Mouse (Mus musculus): ENCODE data around the gene Il18. TPM values are rescaled to one million over a fixed set of nuclear protein-coding genes. Genes with fewer than 3 reads are reported as not detected.
A peak's percentile ranks its signal among the peaks of the same experiment; 100 is the strongest.

Il18 gene
- polyA plus RNA-seq (2015; fragmentation: Nextera tagmentation; extraction: Ambion mirVana): 10.1 and 13.7 TPM in 2 replicates

DNA sequence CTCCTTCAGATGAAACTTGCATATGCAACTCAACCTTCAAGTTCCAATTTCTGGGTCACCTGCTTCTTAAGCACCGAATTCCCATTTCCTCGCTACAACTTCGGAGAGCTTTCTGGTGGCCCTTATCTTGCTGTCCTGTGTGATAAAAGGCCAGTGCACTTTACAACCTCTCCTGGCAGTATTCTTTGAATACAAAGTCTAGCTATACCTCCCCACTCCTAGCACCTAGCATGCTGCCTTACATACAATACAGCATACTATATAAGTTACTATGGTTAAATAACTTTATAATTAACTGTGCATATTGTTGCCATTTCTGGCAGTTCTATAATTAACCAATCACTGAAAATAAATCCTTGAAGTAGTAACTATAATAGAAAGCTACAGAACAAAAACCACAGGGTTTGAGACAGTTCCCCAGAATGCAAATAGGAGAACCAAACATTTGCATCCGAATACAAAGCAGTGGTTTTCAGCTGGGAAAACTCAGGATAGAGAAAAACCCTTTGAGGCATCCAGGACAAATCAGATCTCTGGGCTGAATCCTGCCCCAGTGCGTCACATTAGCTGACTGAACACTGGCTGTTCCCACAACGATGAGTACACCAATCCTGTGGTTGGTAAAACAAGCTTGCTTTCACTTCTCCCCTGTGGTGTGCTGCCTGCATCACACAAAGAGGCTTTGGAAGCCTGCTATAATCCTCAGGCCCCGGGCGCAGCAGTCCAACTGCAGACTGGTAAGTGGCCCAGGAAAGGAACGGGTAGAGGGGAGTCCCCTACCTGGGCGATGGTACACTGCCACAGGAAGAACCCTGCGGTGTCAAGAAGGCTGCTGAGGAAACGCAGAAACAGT is at the start of gene Il18:
Gene Il18 (plus strand): TSS at position 587 of the 853 bp plus-strand sequence.
- 33% methylated on average over 12 of the region's 12 CpGs for WGBS
- Histone ChIP-seq H3K9ac (no peak within 1 kb of the TSS), H3K4me1 (no peaks in the 10 kb centered on the region), H3K27me3 (replicated peaks) (no peaks in the 10 kb centered on the region), H3K4me3 (replicated peaks) (no peak within 1 kb of the TSS), H3K4me2 (peak within 1 kb of the TSS; percentile 6; the same call in 1 of the 2 replicates), H3K27ac (peak within 1 kb of the TSS; percentile 35; the same call in 1 of the 2 replicates), H3K36me3 (no peaks in the 10 kb centered on the region), H3K9me3 (no peaks in the 10 kb centered on the region)
- no peak for ATAC-seq (ENCODE audit: insufficient read depth, low FRiP score, low read depth)

DNA sequence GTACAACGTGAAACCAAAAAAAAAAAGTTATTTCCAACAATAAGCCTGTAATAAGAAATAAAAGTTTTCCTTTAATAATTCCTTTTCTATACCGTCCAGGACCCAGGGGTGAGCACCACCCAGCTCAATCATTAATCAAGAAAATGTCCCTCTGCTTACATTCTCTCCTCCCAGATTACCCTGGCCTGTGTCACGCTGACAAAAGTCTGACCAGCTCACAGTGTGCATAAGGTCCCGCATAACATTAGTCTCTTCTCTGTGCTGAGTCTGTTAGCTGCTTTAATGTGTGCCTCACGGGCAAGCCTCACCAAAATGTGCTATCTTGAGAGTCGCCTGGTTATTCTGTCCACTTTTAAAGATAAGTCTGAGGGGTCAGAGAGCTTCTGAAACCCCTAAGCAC is 49.2 kb upstream of the Il18 start:
- Histone ChIP-seq H3K27me3 (replicated peaks) (no peaks in the 10 kb centered on the region), H3K9ac (no peak overlapping the region), H3K4me2 (0 out of 2 replicates have a peak overlapping the region, but pooled peaks have one; percentile 5), H3K27ac (no peak overlapping the region), H3K4me3 (replicated peaks) (no peak overlapping the region), H3K4me1 (peaks cover 5% of the 10 kb centered on the region; the same call in 1 of the 2 replicates), H3K36me3 (no peaks in the 10 kb centered on the region), H3K9me3 (no peaks in the 10 kb centered on the region)
- no peak for ATAC-seq (ENCODE audit: insufficient read depth, low FRiP score, low read depth)
- WGBS: 20% methylated on average over 6 of the region's 6 CpGs

DNA sequence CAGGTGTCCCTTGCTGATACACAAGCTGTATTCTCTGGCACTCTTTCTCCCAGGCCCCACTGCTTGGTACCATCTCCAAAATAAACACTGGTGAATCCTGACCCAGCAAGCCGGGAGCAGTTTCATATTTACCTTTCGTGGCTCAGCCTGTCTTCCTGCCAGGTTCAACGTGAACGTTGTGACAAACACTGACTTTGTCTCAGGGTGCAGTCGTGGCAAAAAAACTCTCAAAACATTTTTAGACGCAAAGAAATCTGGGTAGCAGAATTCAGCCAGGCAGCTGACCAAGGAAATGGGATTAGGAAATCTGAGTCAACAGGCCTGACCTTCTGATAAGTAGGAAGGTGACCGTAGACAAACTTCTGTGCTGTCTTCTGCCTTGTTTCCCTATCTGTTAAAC is 47.1 kb upstream of the Il18 start:
- Histone ChIP-seq H3K27me3 (replicated peaks) (no peaks in the 10 kb centered on the region), H3K4me2 (no peak overlapping the region), H3K4me3 (replicated peaks) (no peak overlapping the region), H3K9ac (no peak overlapping the region), H3K36me3 (no peaks in the 10 kb centered on the region), H3K9me3 (no peaks in the 10 kb centered on the region), H3K27ac (no peak overlapping the region), H3K4me1 (peaks cover 5% of the 10 kb centered on the region; the same call in 1 of the 2 replicates)
- WGBS: 47% methylated on average over 7 of the region's 7 CpGs
- ATAC-seq (ENCODE audit: insufficient read depth, low FRiP score, low read depth): no peak

DNA sequence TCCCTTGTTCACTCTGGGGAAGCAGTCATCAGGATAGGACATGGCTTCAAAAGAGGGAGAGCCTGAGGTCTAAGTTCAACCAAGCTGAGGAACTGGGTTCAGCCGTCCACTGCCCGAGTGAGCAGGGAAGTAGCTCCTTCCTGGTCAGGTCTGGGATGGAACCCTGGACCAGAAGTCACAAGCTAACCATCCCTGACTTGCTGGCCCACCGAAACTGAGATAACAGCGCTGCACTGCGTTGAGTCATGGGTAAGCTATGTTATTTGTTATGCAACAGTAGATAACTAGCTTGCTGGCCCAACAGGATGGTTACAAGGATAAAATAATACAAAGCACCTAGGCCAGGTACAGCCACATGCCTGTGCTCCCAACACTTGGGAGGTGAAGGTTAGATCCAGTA is 39.2 kb upstream of the Il18 start:
- no peaks in the 10 kb centered on the region for H3K36me3 ChIP-seq
- H3K4me3 ChIP-seq (replicated peaks): no peak overlapping the region
- no peaks in the 10 kb centered on the region for H3K27me3 ChIP-seq (replicated peaks)
- no peak overlapping the region for H3K4me2 ChIP-seq
- H3K4me1 ChIP-seq: no peaks in the 10 kb centered on the region
- no peaks in the 10 kb centered on the region for H3K9me3 ChIP-seq
- no peak overlapping the region for H3K27ac ChIP-seq
- WGBS: 72% methylated on average over 5 of the region's 5 CpGs
- ATAC-seq (ENCODE audit: insufficient read depth, low FRiP score, low read depth): no peak
- no peak overlapping the region for H3K9ac ChIP-seq

DNA sequence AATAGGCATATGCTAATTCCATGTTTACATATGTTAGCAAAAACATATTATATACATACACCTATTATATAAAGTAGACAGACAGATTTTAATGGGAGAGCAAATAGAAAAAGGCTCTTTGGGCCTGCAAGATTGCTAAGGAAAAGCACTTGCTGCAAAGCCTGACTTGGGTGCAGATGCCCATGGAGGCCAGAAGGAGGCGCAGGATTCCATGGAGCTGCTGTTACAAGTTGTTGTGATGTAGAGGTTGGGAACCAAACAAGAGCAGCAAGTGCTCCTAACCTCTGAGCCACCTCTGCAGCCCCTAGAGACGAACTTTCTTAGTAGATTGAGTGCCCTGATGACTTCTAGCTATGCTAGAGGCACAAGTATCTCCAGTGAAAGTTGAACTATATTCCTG is 35.8 kb upstream of the Il18 start:
- Histone ChIP-seq H3K9ac (no peak overlapping the region), H3K4me3 (replicated peaks) (no peak overlapping the region), H3K4me2 (no peak overlapping the region), H3K9me3 (no peaks in the 10 kb centered on the region), H3K27me3 (replicated peaks) (no peaks in the 10 kb centered on the region), H3K27ac (no peak overlapping the region), H3K4me1 (no peaks in the 10 kb centered on the region), H3K36me3 (no peaks in the 10 kb centered on the region)
- ATAC-seq (ENCODE audit: insufficient read depth, low FRiP score, low read depth): no peak
- 15% methylated on average over 2 of the region's 2 CpGs for WGBS

DNA sequence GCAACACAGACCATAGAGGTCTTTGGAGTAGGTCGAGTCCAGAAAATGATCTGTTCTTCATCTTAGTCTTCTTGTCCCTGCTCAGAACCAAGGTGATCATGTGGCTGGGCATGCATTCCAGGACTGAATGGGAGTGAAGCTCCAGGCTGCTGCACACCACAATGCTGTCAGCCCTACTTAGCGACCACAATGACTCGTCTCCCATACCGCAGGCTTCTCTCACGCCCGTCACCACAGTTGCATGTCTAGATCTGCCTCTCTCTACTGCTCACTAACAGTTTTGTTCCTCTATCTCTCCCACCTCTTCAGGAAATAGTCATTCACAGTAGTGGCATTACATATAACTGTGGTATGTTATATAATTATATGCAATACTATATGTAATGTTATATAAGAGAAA is 33.9 kb upstream of the Il18 start:
- Histone ChIP-seq H3K4me3 (replicated peaks) (no peak overlapping the region), H3K4me2 (no peak overlapping the region), H3K9me3 (no peaks in the 10 kb centered on the region), H3K9ac (no peak overlapping the region), H3K36me3 (no peaks in the 10 kb centered on the region), H3K4me1 (no peaks in the 10 kb centered on the region), H3K27ac (no peak overlapping the region), H3K27me3 (replicated peaks) (no peaks in the 10 kb centered on the region)
- no peak for ATAC-seq (ENCODE audit: insufficient read depth, low FRiP score, low read depth)
- 86% methylated on average over 6 of the region's 6 CpGs for WGBS

DNA sequence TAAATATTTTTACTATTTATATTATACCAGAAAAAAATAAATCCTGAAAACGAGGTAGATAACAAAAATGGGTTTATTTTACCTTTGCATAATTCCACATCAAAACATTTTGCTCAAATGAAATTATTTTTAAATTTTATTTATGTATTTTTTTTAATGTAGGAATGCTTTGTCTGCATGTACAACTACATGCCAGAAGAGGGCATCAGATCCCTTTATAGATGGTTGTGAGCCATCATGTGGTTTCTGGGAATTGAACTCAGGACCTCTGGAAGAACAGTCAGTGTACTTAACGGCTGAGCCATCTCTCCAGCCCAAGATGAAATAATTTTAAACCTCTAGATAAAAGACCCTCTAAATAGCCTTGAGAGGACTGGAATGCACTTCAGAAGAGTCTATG is 33.1 kb upstream of the Il18 start:
- Histone ChIP-seq H3K4me3 (replicated peaks) (no peak overlapping the region), H3K27me3 (replicated peaks) (no peaks in the 10 kb centered on the region), H3K4me1 (no peaks in the 10 kb centered on the region), H3K9ac (no peak overlapping the region), H3K36me3 (no peaks in the 10 kb centered on the region), H3K27ac (no peak overlapping the region), H3K4me2 (no peak overlapping the region), H3K9me3 (no peaks in the 10 kb centered on the region)
- no peak for ATAC-seq (ENCODE audit: insufficient read depth, low FRiP score, low read depth)
- 66% methylated on average over 2 of the region's 2 CpGs for WGBS

DNA sequence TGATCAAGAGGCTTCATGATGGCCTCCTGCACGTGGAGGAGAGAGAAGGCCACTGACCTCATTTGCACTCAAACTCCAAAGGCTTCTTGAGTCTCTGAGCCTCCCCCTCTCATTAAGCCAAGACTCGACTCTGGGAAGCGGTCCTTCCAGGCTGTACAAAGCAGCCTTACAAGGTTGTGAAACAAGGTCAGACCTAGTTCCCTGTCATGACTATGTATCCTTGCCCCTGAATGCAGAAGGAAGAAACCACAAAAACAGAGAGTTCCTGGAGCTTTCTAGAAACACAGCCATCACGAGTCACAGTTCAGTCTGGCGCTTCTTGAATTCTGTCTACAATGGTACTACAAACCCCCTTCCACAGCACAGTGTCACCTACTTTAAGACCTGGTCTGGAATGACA is 32.1 kb upstream of the Il18 start:
- Histone ChIP-seq H3K9me3 (no peaks in the 10 kb centered on the region), H3K36me3 (no peaks in the 10 kb centered on the region), H3K27me3 (replicated peaks) (no peaks in the 10 kb centered on the region), H3K4me1 (peaks cover 4% of the 10 kb centered on the region), H3K4me2 (no peak overlapping the region), H3K4me3 (replicated peaks) (no peak overlapping the region), H3K9ac (no peak overlapping the region), H3K27ac (no peak overlapping the region)
- WGBS: 72% methylated on average over 5 of the region's 5 CpGs
- ATAC-seq (ENCODE audit: insufficient read depth, low FRiP score, low read depth): no peak

DNA sequence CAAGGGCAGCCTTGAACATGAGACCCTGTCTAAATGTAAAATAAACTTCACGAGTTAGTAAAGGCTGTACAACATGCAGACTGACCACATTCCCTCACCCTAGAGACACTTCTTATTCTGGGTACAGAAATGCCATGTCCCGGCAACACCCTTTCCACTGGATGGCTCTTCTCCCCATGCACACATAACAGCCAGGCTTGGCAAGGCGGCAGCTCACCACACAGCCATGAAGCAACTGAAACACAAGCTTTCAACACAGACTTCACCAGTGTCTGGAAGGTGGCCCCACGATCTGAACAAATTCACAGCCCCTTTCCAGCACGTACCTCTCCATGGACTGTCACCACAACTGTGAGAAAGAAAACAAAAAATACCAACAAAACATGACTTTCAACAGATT is 29.7 kb upstream of the Il18 start:
- no peak for ATAC-seq (ENCODE audit: insufficient read depth, low FRiP score, low read depth)
- no peaks in the 10 kb centered on the region for H3K27me3 ChIP-seq (replicated peaks)
- H3K4me2 ChIP-seq: no peak overlapping the region
- no peaks in the 10 kb centered on the region for H3K9me3 ChIP-seq
- H3K27ac ChIP-seq: no peak overlapping the region
- 89% methylated on average over 5 of the region's 5 CpGs for WGBS
- H3K4me3 ChIP-seq (replicated peaks): no peak overlapping the region
- H3K4me1 ChIP-seq: peaks cover 10% of the 10 kb centered on the region
- no peak overlapping the region for H3K9ac ChIP-seq
- no peaks in the 10 kb centered on the region for H3K36me3 ChIP-seq

DNA sequence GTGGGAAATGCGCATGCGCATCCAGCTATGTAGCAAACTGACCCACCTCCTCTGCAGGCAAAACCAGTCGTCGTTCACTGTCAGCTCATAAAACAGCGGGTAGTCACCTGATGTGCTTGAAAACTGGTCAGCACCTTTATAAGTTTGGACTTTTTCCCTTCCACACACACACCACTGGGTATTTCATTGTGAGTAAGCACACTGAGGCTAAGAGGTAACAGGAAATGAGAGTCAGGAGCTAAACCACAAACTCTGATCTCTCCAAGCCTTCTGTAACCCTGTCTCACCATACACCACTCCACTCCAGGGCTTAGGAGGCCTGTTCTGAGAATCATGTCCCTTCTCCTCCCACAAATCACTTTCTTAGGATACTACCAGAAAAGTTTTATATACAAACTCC is 29.0 kb upstream of the Il18 start:
- no peak overlapping the region for H3K4me2 ChIP-seq
- ATAC-seq (ENCODE audit: insufficient read depth, low FRiP score, low read depth): no peak
- no peak overlapping the region for H3K4me3 ChIP-seq (replicated peaks)
- H3K27ac ChIP-seq: no peak overlapping the region
- no peaks in the 10 kb centered on the region for H3K9me3 ChIP-seq
- H3K9ac ChIP-seq: no peak overlapping the region
- 75% methylated on average over 5 of the region's 5 CpGs for WGBS
- H3K36me3 ChIP-seq: no peaks in the 10 kb centered on the region
- H3K4me1 ChIP-seq: peaks cover 10% of the 10 kb centered on the region
- H3K27me3 ChIP-seq (replicated peaks): no peaks in the 10 kb centered on the region

DNA sequence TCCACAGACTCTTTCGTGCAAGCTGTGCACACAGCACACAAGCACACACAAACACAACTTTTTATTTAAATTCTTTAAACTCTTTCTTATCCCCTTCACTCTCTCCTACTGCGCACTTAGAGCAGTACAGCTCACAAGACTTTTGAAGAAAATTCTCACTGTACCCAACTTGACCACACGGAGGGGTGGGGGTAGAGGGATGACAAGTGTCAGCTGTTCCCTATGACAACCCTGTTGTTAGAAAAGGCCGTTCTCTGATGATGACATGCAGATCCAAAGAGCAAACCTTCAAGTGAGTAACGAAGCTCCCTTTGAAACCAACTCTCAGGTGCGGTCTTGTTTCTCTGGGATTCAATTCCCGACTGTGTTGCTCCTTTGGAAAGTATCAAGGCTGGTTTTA is 26.8 kb upstream of the Il18 start:
- H3K4me1 ChIP-seq: peaks cover 10% of the 10 kb centered on the region
- H3K27ac ChIP-seq: no peak overlapping the region
- H3K27me3 ChIP-seq (replicated peaks): no peaks in the 10 kb centered on the region
- no peak for ATAC-seq (ENCODE audit: insufficient read depth, low FRiP score, low read depth)
- peak overlapping the region; percentile 69 for H3K4me2 ChIP-seq
- H3K4me3 ChIP-seq (replicated peaks): peak overlapping the region; percentile 88
- peak overlapping the region; percentile 66; the same call in 1 of the 2 replicates for H3K9ac ChIP-seq
- H3K9me3 ChIP-seq: no peaks in the 10 kb centered on the region
- no peaks in the 10 kb centered on the region for H3K36me3 ChIP-seq
- WGBS: 29% methylated on average over 7 of the region's 7 CpGs

DNA sequence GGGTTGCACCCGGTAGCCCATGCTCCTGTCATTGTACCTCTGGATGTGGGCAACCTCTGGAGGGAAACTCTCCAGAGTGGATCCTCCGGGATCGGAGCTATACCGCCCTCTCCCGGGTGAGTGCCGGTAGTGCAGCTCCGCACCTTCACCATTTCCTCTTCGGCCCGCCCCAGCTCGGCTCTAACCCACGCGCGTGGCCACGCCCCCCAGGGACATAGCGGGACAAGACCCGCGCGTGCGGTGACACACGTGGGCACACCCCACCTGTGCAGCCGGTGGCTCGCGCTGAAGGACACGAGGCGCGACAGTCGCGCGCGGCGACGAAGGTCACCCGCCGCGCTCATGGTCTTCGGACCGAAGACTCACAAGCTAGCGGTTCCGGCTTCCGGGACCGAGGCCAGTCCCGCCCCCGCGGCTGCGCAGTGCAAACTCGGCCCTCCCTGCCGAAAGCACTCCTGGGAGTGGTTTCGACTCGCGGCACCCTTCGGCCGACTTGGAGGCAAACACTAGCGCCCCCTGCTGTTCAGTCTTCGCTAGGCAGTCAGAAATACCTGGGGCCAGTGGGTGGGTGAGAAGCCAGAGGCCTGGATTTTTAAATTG is 26.2 kb upstream of the Il18 start, which contains the start of gene Pts:
Gene Pts (minus strand): TSS at position 432 of the 600 bp plus-strand sequence.
- whole genome bisulfite sequencing: under 1% methylated on average over 54 of the region's 54 CpGs
- no peaks in the 10 kb centered on the region for H3K36me3 ChIP-seq
- H3K27ac ChIP-seq: peak within 1 kb of the TSS; percentile 71; the same call in 1 of the 2 replicates
- ATAC-seq (ENCODE audit: insufficient read depth, low FRiP score, low read depth): peak; percentile 97
- H3K9me3 ChIP-seq: no peaks in the 10 kb centered on the region
- H3K27me3 ChIP-seq (replicated peaks): no peaks in the 10 kb centered on the region
- H3K4me1 ChIP-seq: peaks cover 10% of the 10 kb centered on the region
- peak within 1 kb of the TSS; percentile 69 for H3K4me2 ChIP-seq
- H3K9ac ChIP-seq: peak within 1 kb of the TSS; percentile 66; the same call in 1 of the 2 replicates
- H3K4me3 ChIP-seq (replicated peaks): peak within 1 kb of the TSS; percentile 88
